Mouse (Mus musculus): ENCODE measurements at regions not wholly inside any gene's neighbourhood (a gene's known extent, or its start where the extent isn't known, plus 50 kb on each side); places are given as distances from the start of the nearest gene placed in this dataset.

DNA sequence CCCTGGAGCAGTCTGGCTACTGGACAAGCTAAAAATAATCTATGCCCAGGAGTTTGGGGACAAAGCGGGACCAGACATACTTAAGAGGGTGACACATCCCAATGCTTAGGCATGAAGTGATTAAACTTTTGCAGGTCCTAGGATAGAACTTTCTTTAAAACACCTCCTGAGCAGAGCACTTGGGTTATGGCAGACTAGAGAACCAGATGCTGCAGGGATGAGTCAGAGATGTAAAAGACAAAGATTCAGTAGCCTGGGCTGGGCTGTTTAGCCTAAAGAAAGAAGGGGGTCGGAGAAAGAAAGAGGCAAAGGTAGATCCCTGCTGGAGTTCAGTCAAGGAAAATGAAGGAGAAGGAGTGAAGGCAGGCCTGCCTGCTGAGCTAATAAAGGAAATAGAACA, 249.0 kb downstream of the Pax3 start:
- no peak for TF ChIP-seq CTCF (conservative IDR thresholded peaks at IDR 0.05 in 1 of 2, IDR thresholded peaks at IDR 0.05 in 1 of 2; ENCODE audit: low read depth in 2 of 2, low read length in 2 of 2)
- no peak for TF ChIP-seq SMC3 (IDR thresholded peaks at IDR 0.05; ENCODE audit: low read depth, low read length)
- TF ChIP-seq MAX (IDR thresholded peaks at IDR 0.05; ENCODE audit: low read length), result no peak
- TF ChIP-seq MYC (IDR thresholded peaks at IDR 0.05; ENCODE audit: low read depth, low read length), result no peak
- TF ChIP-seq RAD21 (IDR thresholded peaks at IDR 0.05; ENCODE audit: low read depth, low read length), result no peak
- TF ChIP-seq USF2 (conservative IDR thresholded peaks at IDR 0.05; ENCODE audit: low read depth, low read length), result no peak
- TF ChIP-seq E2F4 (IDR thresholded peaks at IDR 0.05; ENCODE audit: insufficient replicate concordance, low read depth, low read length), result no peak
- TF ChIP-seq TCF12 (IDR thresholded peaks at IDR 0.05; ENCODE audit: low read depth, low read length), result no peak
- no peak for TF ChIP-seq MAFK (IDR thresholded peaks at IDR 0.05; ENCODE audit: insufficient replicate concordance, low read length)
- TF ChIP-seq POLR2A (IDR thresholded peaks at IDR 0.05; ENCODE audit: low read depth, low read length), result no peak
- no peak for TF ChIP-seq SIN3A (IDR thresholded peaks at IDR 0.05; ENCODE audit: low read length)
- no peak for TF ChIP-seq RCOR1 (conservative IDR thresholded peaks at IDR 0.05; ENCODE audit: low read depth, low read length)
- TF ChIP-seq NRF1 (IDR thresholded peaks at IDR 0.05; ENCODE audit: low read depth, low read length), result no peak
